Mouse (Mus musculus): ENCODE data around the gene Cenpt.

DNA sequence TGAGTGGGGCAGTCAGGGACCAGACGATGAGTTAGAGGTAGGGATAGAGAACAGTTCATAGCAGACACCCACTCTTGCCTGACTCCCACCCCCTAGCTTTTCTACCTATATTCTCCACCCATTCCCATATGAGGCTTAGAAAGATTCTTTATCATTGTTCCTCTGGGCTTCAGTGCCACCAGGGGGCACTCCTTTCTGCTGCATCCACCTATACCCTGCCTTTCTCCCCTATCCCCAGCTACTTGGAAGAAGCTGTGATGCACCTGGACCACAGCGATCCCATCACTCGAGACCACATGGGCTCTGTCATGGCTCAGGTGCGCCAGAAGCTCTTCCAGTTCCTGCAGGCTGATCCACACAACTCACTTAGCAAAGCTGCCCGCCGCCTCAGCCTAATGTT, 39.4 kb upstream of the Cenpt start:
- TF ChIP-seq FLI1 (IDR thresholded peaks at IDR 0.05; ENCODE audit: low read length) (no peak), GATA1 (IDR thresholded peaks at IDR 0.05; ENCODE audit: borderline replicate concordance, low read length) (no peak)

Measured in megakaryocyte, embryonic 14.5 days (primary cell).